Mouse (Mus musculus): ENCODE data around the gene Slc8a2. TPM values are rescaled to one million over a fixed set of nuclear protein-coding genes. Genes with fewer than 3 reads are reported as not detected.

Gene Slc8a2
- polyA plus RNA-seq, 1 experiment: 0.02 TPM

GRCm38 (mm10) chr7:16128899-16129298 is 727 bp upstream of the Slc8a2 start:
- Histone ChIP-seq H3K79me2 (ENCODE audit: control insufficient read depth, insufficient read depth) (no peaks in the 10 kb centered on the region), H3K27me3 (ENCODE audit: control insufficient read depth, insufficient read depth, insufficient read length) (peaks cover 33% of the 10 kb centered on the region), H3K4me3 (no peak overlapping the region), H3K4me2 (ENCODE audit: low read depth) (no peak overlapping the region), H3K36me3 (ENCODE audit: control insufficient read depth, insufficient read depth) (no peaks in the 10 kb centered on the region), H3ac (ENCODE audit: control insufficient read depth, insufficient read length) (no peak overlapping the region)
- TF ChIP-seq USF1 (IDR thresholded peaks at IDR 0.05; ENCODE audit: low read depth): no peak
- no peak for TF ChIP-seq POLR2A (IDR thresholded peaks at IDR 0.05; ENCODE audit: insufficient read length, low read depth)
- no peak for TF ChIP-seq REST (IDR thresholded peaks at IDR 0.05; ENCODE audit: insufficient read depth, insufficient read length)
- TF ChIP-seq CEBPB (IDR thresholded peaks at IDR 0.05; ENCODE audit: insufficient read depth, poor library complexity, severe bottlenecking): no peak
- TF ChIP-seq MYOG (IDR thresholded peaks at IDR 0.05; ENCODE audit: control insufficient read depth in 1 of 3, insufficient read depth in 1 of 3, insufficient read length in 2 of 3, low read depth in 2 of 3): no peak
- TF ChIP-seq MYOD1 (IDR thresholded peaks at IDR 0.05; ENCODE audit: control insufficient read depth in 1 of 3, insufficient read length in 2 of 3, low read depth in 2 of 3): no peak
- TF ChIP-seq TCF12 (IDR thresholded peaks at IDR 0.05; ENCODE audit: insufficient read depth, poor library complexity, severe bottlenecking): no peak
- TF ChIP-seq SRF (IDR thresholded peaks at IDR 0.05; ENCODE audit: control insufficient read depth, insufficient read length, low read depth): no peak
- TF ChIP-seq E2F4 (IDR thresholded peaks at IDR 0.05; ENCODE audit: insufficient read depth): no peak
- TF ChIP-seq MAX (IDR thresholded peaks at IDR 0.05; ENCODE audit: low read depth): no peak
- no peak for TF ChIP-seq POLR2AphosphoS2 (IDR thresholded peaks at IDR 0.05; ENCODE audit: insufficient read length, low read depth)
- no peak for TF ChIP-seq TCF3 (IDR thresholded peaks at IDR 0.05; ENCODE audit: insufficient read length, low read depth)

GRCm38 (mm10) chr7:16129846-16130691 is 443 bp downstream of the Slc8a2 start:
- no peak overlapping the region for H3ac ChIP-seq (ENCODE audit: control insufficient read depth, insufficient read length)
- H3K4me3 ChIP-seq: no peak overlapping the region
- H3K27me3 ChIP-seq (ENCODE audit: control insufficient read depth, insufficient read depth, insufficient read length): peaks cover 44% of the 10 kb centered on the region
- no peaks in the 10 kb centered on the region for H3K36me3 ChIP-seq (ENCODE audit: control insufficient read depth, insufficient read depth)
- no peaks in the 10 kb centered on the region for H3K79me2 ChIP-seq (ENCODE audit: control insufficient read depth, insufficient read depth)
- TF ChIP-seq MAX (IDR thresholded peaks at IDR 0.05; ENCODE audit: low read depth) (no peak), REST (IDR thresholded peaks at IDR 0.05; ENCODE audit: insufficient read depth, insufficient read length) (no peak)
- no peak overlapping the region for H3K4me2 ChIP-seq (ENCODE audit: low read depth)

- no peak overlapping the region for H3K4me3 ChIP-seq
- no peaks in the 10 kb centered on the region for H3K36me3 ChIP-seq (ENCODE audit: control insufficient read depth, insufficient read depth)
- H3ac ChIP-seq (ENCODE audit: control insufficient read depth, insufficient read length): no peak overlapping the region
- TF ChIP-seq E2F4 (IDR thresholded peaks at IDR 0.05; ENCODE audit: insufficient read depth): no peak
- TF ChIP-seq TCF3 (IDR thresholded peaks at IDR 0.05; ENCODE audit: insufficient read length, low read depth): no peak
- TF ChIP-seq MAX (IDR thresholded peaks at IDR 0.05; ENCODE audit: low read depth): no peak
- no peak for TF ChIP-seq CEBPB (IDR thresholded peaks at IDR 0.05; ENCODE audit: insufficient read depth, poor library complexity, severe bottlenecking)
- H3K79me2 ChIP-seq (ENCODE audit: control insufficient read depth, insufficient read depth): no peaks in the 10 kb centered on the region
- peaks cover 51% of the 10 kb centered on the region for H3K27me3 ChIP-seq (ENCODE audit: control insufficient read depth, insufficient read depth, insufficient read length)
- no peak overlapping the region for H3K4me2 ChIP-seq (ENCODE audit: low read depth)
Observed at GRCm38 (mm10) chr7:16130956-16131634, 1.5 kb downstream of the Slc8a2 start.

GRCm38 (mm10) chr7:16132161-16132581 is 2.5 kb downstream of the Slc8a2 start:
- Histone ChIP-seq H3K36me3 (ENCODE audit: control insufficient read depth, insufficient read depth) (no peaks in the 10 kb centered on the region), H3ac (ENCODE audit: control insufficient read depth, insufficient read length) (no peak overlapping the region), H3K4me3 (no peak overlapping the region), H3K4me2 (ENCODE audit: low read depth) (no peak overlapping the region), H3K79me2 (ENCODE audit: control insufficient read depth, insufficient read depth) (no peaks in the 10 kb centered on the region), H3K27me3 (ENCODE audit: control insufficient read depth, insufficient read depth, insufficient read length) (peaks cover 51% of the 10 kb centered on the region)
- TF ChIP-seq USF1 (IDR thresholded peaks at IDR 0.05; ENCODE audit: low read depth) (no peak), SRF (IDR thresholded peaks at IDR 0.05; ENCODE audit: control insufficient read depth, insufficient read length, low read depth) (no peak), POLR2AphosphoS2 (IDR thresholded peaks at IDR 0.05; ENCODE audit: insufficient read length, low read depth) (no peak), E2F4 (IDR thresholded peaks at IDR 0.05; ENCODE audit: insufficient read depth) (no peak), REST (IDR thresholded peaks at IDR 0.05; ENCODE audit: insufficient read depth, insufficient read length) (no peak), MYOG (IDR thresholded peaks at IDR 0.05; ENCODE audit: control insufficient read depth in 1 of 3, insufficient read depth in 1 of 3, insufficient read length in 2 of 3, low read depth in 2 of 3) (no peak), CEBPB (IDR thresholded peaks at IDR 0.05; ENCODE audit: insufficient read depth, poor library complexity, severe bottlenecking) (no peak), MYOD1 (IDR thresholded peaks at IDR 0.05; ENCODE audit: control insufficient read depth in 1 of 3, insufficient read length in 2 of 3, low read depth in 2 of 3) (no peak), POLR2A (IDR thresholded peaks at IDR 0.05; ENCODE audit: insufficient read length, low read depth) (no peak)

GRCm38 (mm10) chr7:16132926-16133325 is 3.3 kb downstream of the Slc8a2 start:
- Histone ChIP-seq H3K4me3 (no peak overlapping the region), H3K79me2 (ENCODE audit: control insufficient read depth, insufficient read depth) (no peaks in the 10 kb centered on the region), H3K4me2 (ENCODE audit: low read depth) (no peak overlapping the region), H3ac (ENCODE audit: control insufficient read depth, insufficient read length) (no peak overlapping the region), H3K36me3 (ENCODE audit: control insufficient read depth, insufficient read depth) (no peaks in the 10 kb centered on the region), H3K27me3 (ENCODE audit: control insufficient read depth, insufficient read depth, insufficient read length) (peaks cover 51% of the 10 kb centered on the region)
- no peak for TF ChIP-seq TCF3 (IDR thresholded peaks at IDR 0.05; ENCODE audit: insufficient read length, low read depth)
- no peak for TF ChIP-seq USF1 (IDR thresholded peaks at IDR 0.05; ENCODE audit: low read depth)
- TF ChIP-seq TCF12 (IDR thresholded peaks at IDR 0.05; ENCODE audit: insufficient read depth, poor library complexity, severe bottlenecking): no peak
- TF ChIP-seq MYOG (IDR thresholded peaks at IDR 0.05; ENCODE audit: control insufficient read depth in 1 of 3, insufficient read depth in 1 of 3, insufficient read length in 2 of 3, low read depth in 2 of 3): no peak

Data from myocyte (in vitro differentiated cells).